Mouse (Mus musculus) stomach, postnatal 0 days (tissue): ENCODE data around the gene B3galt5. TPM values are rescaled to one million over a fixed set of nuclear protein-coding genes. Genes with fewer than 3 reads are reported as not detected.

Source experiments
- ATAC-seq: fragments of 200-750 bp; cut with Nextera tagmentation; 2 replicates; pipeline ENCODE4 v1.8.0; 2017; ENCODE audit not compliant: low FRiP score, low TSS enrichment
- DNase-seq: peaks from one replicate; pipeline ENCODE4 v3.0.0-alpha.2; 2016; ENCODE audit warnings: low spot score
- H3K27ac ChIP-seq: fragments of 300-500 bp; sonication (generic); replicated peaks from 2 replicates; pipeline ENCODE4 v1.5.1; 2014; ENCODE audit warnings: mild to moderate bottlenecking, control low read depth
- H3K27me3 ChIP-seq: fragments of 300-500 bp; sonication (generic); 2 replicates; pipeline ENCODE4 v1.6.1; 2014; ENCODE audit warnings: low read length; ENCODE audit not compliant: control insufficient read depth, insufficient read depth
- H3K36me3 ChIP-seq: fragments of 300-500 bp; sonication (generic); 2 replicates; pipeline ENCODE4 v1.6.1; 2014; ENCODE audit warnings: low read length, mixed read lengths; ENCODE audit not compliant: control insufficient read depth, insufficient read depth
- H3K4me1 ChIP-seq: fragments of 300-500 bp; sonication (generic); replicated peaks from 2 replicates; pipeline ENCODE4 v1.6.1; 2014; ENCODE audit warnings: antibody characterized with exemption; ENCODE audit not compliant: control insufficient read depth, insufficient read depth
- H3K4me2 ChIP-seq: fragments of 300-500 bp; sonication (generic); replicated peaks from 2 replicates; pipeline ENCODE4 v1.6.1; 2014; ENCODE audit warnings: low read depth, mild to moderate bottlenecking, control low read depth, moderate library complexity
- H3K4me3 ChIP-seq: fragments of 300-500 bp; sonication (generic); 2 replicates; pipeline ENCODE4 v1.5.1; 2014; ENCODE audit warnings: low read depth, low read length, control low read depth
- H3K9ac ChIP-seq: fragments of 300-500 bp; sonication (generic); 2 replicates; pipeline ENCODE4 v1.6.1; 2014; ENCODE audit warnings: mild to moderate bottlenecking, low read length, control low read depth, mixed read lengths
- H3K9me3 ChIP-seq: fragments of 300-500 bp; sonication (generic); 2 replicates; pipeline ENCODE4 v1.6.1; 2016; ENCODE audit warnings: low read length; ENCODE audit not compliant: control insufficient read depth
- CTCF ChIP-seq: IDR thresholded peaks from 2 replicates; pipeline ENCODE4 v1.5.1; 2016; ENCODE audit warnings: antibody characterized with exemption, low read depth, mild to moderate bottlenecking, moderate library complexity
- EP300 ChIP-seq: optimal IDR thresholded peaks from 2 replicates; pipeline ENCODE3; 2016; ENCODE audit warnings: antibody characterized with exemption
- WGBS: fragments of 180-500 bp; shearing (Covaris S2); extraction: QIAGEN DNeasy Blood & Tissue Kit; methylation state at CpG from one replicate; pipeline ENCODE4 v1.1.7; 2014; 5-methylcytosine and 5-hydroxymethylcytosine counted together
- polyA plus RNA-seq: library from polyadenylated mRNA; unstranded; fragments of >200 nt; fragmentation: Nextera tagmentation; extraction: Ambion mirVana; gene quantifications from 2 replicates; pipeline ENCODE4 v1.2.1, GENCODE M21; 2015

The B3galt5 gene
- polyA plus RNA-seq, 1 experiment from 2014 or later: 8.7 TPM

DNA sequence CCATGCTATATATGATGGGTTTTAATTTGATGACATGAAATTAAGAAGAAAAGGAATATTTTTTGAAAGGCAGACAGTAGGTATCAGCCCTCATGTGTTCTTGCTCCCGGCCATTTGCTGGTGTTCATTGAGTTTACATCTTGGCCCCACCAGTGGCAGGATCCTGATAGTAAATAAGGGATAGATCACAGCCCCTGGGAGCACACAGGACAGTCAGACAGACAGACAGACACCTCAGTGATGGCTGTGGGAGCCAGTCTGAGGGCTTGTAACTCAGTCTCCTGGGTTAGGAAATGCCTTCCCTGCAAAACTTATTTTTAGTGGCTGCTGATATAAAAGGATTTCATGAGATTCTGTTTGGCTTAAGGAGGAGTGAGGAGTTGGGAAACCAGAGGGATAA is 13.1 kb upstream of the B3galt5 start:
- H3K4me3 ChIP-seq: no peak overlapping the region
- no peak overlapping the region for H3K27ac ChIP-seq
- DNase-seq (no peak), ATAC-seq (no peak)
- H3K27me3 ChIP-seq: no peaks in the 10 kb centered on the region
- H3K36me3 ChIP-seq: no peaks in the 10 kb centered on the region
- no peaks in the 10 kb centered on the region for H3K4me1 ChIP-seq
- WGBS: 71% methylated on average over 1 of the region's 1 CpGs
- no peaks in the 10 kb centered on the region for H3K9me3 ChIP-seq
- H3K9ac ChIP-seq: no peak overlapping the region
- H3K4me2 ChIP-seq: no peak overlapping the region
- no peak for TF ChIP-seq EP300
- no peak for TF ChIP-seq CTCF

DNA sequence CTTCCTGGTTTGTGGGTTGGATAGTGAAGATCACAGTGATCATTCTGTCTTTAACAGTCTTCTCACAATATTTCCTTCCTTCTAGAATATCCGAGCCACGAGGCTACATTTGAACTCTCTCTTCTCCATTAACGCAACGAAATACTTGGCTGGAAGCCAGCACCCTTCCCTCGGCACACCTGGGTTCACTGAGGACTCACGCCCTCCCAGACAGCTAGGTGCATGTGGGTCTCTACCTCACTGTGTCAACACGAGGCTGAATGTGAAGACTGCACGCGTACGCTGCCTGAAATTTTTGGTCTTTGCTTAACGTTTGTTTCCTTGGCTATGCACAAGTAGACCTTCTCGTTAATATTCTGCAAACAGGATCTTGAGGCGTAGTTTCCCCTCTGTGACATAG is 7.2 kb upstream of the B3galt5 start:
- no peaks in the 10 kb centered on the region for H3K27me3 ChIP-seq
- no peak overlapping the region for H3K9ac ChIP-seq
- no peak for TF ChIP-seq EP300
- no peak for TF ChIP-seq CTCF
- no peaks in the 10 kb centered on the region for H3K9me3 ChIP-seq
- DNase-seq (peak; percentile 38), ATAC-seq (peak; percentile 63)
- no peak overlapping the region for H3K27ac ChIP-seq
- H3K36me3 ChIP-seq: no peaks in the 10 kb centered on the region
- no peaks in the 10 kb centered on the region for H3K4me1 ChIP-seq
- 38% methylated on average over 13 of the region's 13 CpGs for WGBS
- no peak overlapping the region for H3K4me2 ChIP-seq
- no peak overlapping the region for H3K4me3 ChIP-seq

DNA sequence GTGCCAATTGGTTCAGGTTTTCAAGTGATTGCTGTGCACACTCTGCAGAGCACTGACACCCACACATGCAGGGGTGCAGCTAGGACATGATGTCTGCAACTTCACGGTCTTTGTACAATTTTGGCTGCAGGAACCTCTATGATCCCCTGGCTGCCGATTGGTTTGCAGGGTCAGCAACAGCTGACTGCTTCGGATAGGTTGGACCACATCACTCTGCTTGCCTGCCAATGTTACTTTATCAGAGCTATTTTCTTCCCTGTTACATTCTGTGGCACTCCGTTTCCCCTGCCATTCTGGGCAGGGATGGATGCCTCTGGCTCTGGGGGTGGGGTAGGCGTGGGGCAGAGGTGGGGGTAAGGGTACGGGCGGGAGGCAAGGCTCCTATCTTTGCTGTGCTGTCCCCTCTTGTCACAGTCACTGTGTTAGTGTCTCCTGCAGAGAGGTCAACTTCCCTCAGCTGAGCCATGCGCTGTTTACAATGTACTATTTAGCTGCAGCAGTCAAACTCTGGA is 6.5 kb upstream of the B3galt5 start:
- H3K4me3 ChIP-seq: no peak overlapping the region
- H3K9me3 ChIP-seq: no peaks in the 10 kb centered on the region
- H3K27ac ChIP-seq: no peak overlapping the region
- no peaks in the 10 kb centered on the region for H3K4me1 ChIP-seq
- ATAC-seq: no peak
- no peak for DNase-seq
- TF ChIP-seq CTCF: no peak
- TF ChIP-seq EP300: no peak
- 56% methylated on average over 8 of the region's 8 CpGs for WGBS
- H3K36me3 ChIP-seq: no peaks in the 10 kb centered on the region
- no peaks in the 10 kb centered on the region for H3K27me3 ChIP-seq
- no peak overlapping the region for H3K4me2 ChIP-seq
- no peak overlapping the region for H3K9ac ChIP-seq

DNA sequence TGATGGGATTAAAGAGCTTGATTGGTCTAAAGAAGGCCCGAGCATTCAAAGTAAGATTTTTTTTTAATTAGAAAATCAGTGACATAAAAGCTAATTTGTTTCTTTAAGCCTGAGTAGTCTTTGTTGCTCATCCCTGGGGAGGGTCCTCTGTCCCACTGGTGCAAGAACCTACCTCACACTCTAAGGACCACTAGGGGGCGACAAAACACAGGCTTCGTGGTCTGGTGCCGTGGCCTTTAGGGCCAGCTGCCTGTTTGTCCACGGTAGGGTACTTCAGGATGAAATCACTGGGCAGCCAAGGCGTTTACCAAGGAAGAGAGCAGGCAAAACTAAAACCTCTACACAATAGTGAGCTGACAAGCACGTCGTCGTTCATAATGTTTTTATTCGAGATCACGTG is 5.2 kb upstream of the B3galt5 start:
- no peaks in the 10 kb centered on the region for H3K4me1 ChIP-seq
- H3K36me3 ChIP-seq: no peaks in the 10 kb centered on the region
- H3K27ac ChIP-seq: no peak overlapping the region
- H3K4me2 ChIP-seq: no peak overlapping the region
- no peaks in the 10 kb centered on the region for H3K27me3 ChIP-seq
- peak; percentile 71; the same call in 1 of the 2 replicates for ATAC-seq
- DNase-seq: peak; percentile 70
- no peaks in the 10 kb centered on the region for H3K9me3 ChIP-seq
- 29% methylated on average over 11 of the region's 11 CpGs for WGBS
- H3K9ac ChIP-seq: no peak overlapping the region
- TF ChIP-seq CTCF: peak; percentile 96
- TF ChIP-seq EP300: no peak
- no peak overlapping the region for H3K4me3 ChIP-seq

DNA sequence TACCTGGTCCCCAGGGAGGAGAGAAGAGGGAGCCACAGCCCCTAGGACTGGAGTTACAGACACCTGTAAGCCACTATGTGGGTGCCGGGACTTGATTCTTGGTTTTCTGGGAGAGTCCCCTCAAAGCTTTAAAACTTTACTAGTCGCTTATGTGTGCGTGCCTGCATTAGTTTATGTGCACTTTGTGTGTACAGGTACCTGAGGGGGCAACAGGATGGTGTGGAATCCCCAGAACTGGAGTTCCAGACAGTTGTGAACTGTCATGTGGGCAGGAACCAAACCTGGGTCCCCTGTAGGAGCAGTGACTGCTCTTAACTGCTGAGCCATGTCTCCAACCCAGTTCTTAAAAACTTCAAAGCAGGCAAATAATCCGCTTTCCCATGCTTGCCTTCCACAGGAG is 4.3 kb upstream of the B3galt5 start:
- H3K36me3 ChIP-seq: no peaks in the 10 kb centered on the region
- H3K4me3 ChIP-seq: no peak overlapping the region
- no peak overlapping the region for H3K27ac ChIP-seq
- H3K9me3 ChIP-seq: no peaks in the 10 kb centered on the region
- TF ChIP-seq CTCF: no peak
- TF ChIP-seq EP300: no peak
- ATAC-seq (no peak), DNase-seq (no peak)
- H3K9ac ChIP-seq: no peak overlapping the region
- no peak overlapping the region for H3K4me2 ChIP-seq
- WGBS: 90% methylated on average over 4 of the region's 4 CpGs
- no peaks in the 10 kb centered on the region for H3K4me1 ChIP-seq
- no peaks in the 10 kb centered on the region for H3K27me3 ChIP-seq

DNA sequence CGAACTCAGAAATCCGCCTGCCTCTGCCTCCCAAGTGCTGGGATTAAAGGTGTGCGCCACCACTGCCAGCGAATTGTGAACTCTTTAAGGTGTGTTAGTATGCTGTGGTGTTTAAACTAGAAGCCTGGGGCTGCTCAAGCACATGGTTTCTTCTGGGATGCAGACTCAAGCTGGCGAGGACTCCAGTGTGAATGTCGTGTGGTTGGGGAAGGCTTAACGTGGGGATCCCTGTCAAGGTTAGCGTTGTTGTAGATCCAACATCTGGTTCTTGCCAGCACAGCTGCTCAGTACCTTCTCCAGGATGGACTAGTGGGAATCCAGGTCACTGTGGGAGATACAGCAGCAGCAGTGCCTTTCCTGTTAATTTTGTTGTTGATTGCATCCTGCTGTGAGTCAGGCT is 3.6 kb upstream of the B3galt5 start:
- Histone ChIP-seq H3K4me1 (no peaks in the 10 kb centered on the region), H3K9me3 (no peaks in the 10 kb centered on the region), H3K27me3 (no peaks in the 10 kb centered on the region), H3K9ac (no peak overlapping the region), H3K4me2 (no peak overlapping the region), H3K4me3 (no peak overlapping the region), H3K27ac (no peak overlapping the region), H3K36me3 (no peaks in the 10 kb centered on the region)
- TF ChIP-seq EP300: no peak
- TF ChIP-seq CTCF: no peak
- no peak for ATAC-seq
- 81% methylated on average over 7 of the region's 8 CpGs for WGBS
- DNase-seq: no peak
